Mouse (Mus musculus): Measurements from ENCODE around the gene Btbd6.
A peak's percentile ranks its signal among the peaks of the same experiment; 100 is the strongest.

Btbd6 gene

DNA sequence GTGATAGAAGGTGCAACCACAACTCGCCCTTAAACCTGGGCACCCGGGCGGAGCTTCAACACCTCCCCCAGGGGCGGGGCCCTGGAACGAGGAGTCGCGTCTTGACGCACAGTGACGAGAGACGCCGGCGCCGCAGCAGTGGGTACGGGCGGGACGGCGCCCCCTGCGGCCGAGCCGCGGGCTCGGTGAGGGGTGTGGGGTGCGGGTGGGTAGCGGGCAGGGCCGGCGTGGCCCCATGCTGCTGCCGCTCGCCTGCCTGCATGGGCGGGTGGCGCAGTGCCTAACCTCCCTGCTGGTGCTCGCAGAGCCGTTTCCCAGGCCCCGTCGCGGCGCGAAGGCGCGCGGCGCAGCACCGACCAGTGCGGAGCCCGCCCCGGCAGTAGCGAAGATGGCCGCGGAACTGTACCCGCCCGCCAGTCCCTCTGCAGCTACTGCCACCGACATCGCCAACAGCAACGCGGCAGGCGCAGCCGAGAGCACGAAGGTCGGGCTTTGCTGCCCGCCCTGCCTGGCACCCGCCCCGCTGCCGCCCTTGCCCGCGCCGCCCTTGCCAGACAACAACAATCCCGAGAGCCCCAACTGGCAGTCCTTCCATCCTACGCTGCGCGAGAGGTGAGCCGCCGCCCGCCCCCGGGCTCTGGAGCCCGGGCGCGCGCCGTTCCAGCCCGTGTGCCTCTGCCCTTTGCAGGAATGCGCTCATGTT is at the start of gene Btbd6:
TSS of gene Btbd6 (plus strand) at position 112 of the 703 bp plus-strand sequence.
- peak; percentile 95 for DNase-seq

DNA sequence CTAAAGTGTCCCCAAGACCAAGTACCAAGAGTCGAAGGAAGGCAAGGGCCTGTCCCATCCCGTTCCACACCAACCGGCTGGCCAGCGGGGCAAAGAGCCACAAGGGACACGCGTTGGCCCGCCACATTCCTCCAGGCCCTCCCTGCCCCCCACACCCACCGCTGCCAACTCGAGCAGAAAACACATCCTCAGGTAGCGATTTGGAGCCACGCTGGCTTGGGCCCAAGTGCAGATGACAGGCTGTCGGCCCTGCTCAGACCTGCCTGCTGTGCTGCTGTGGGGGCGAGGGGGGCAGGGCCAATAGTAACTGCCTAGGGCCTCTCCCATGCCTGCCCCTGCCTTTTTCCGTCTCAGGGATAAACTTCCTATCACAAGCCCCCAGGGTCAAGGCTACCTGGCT is 49.0 kb upstream of the Btbd6 start:
- DNase-seq = no peak

DNA sequence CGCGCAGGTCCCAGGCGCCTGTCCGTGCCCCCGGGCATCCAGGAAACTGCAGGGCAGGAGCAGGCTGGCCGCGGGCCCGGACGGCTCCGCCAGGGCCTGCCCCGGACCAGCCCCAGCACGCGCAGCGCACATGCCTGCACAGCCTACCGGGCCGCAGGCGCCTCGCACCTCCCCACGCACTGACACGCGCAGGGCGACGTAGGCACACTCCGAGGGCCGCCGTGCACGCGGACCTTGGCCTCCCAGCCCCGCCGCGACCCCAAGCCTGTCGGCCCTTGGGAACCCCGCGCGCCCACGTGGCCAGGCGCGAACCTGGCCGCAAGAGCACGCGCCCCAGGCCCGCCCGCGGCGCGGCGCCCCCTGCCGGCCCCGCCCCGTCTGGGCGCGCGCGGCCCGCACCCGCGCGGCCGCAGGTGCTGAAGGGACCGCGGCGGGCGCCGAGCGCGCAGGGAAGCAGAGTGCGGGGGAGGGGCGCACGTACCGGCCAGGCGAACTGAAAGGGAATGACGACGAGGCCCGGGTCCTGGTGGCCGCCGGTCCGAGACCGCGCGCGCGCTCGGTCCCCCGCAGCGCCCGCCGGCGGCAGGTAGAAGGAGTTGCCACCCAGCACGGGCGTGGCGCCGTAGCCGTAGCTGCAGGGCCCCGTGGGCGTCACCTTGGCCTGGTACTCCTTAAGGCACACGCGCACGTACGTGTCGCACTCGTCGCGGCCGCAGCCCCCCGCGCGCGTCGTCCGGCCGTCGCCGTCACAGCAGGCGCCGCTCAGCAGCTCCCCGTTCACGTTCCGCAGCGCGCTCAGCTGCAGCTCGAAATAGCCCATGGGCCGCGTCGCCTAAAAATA is 47.7 kb upstream of the Btbd6 start:
- peak; percentile 51 for DNase-seq

DNA sequence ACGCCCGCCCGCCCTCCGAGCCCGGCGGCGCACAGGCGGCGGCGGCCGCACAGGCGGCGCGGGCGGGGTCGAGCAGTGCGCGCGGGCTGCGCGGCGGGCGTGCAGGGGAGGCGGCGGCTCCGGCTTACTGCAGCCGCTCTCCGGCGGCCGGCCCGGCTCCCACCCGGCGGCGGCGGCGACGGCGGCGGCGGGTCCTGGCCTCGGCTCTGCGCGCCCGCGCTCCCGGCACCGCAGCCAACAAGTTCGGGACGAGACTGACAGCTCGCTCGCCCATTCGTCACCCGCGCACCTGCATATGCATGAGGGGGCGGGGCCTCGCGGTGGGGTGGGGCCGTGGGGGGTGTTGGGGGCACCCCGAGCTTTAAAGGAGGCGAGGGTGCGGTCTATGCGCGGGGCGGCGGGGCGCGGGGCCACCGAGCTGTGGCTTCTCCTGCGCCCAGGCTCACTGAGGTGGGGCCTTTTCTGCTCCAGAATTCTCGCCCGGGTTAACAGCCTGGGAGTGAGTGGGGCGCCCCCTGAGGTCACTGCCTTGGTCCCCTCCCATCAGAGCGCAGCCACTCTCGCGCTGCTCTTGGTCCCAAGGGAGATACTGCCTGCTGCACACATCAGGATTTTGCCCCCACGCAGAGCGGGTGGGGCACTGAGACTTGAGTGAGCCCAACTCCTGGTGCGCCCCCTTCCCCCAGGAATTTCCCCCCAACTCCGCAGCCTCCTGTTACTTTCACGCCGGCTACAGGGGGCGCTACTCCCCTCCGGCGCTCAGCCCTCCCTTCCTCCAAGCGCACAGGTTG is 46.5 kb upstream of the Btbd6 start, which contains the start of gene Jag2:
TSS of gene Jag2 (minus strand) at position 215 of the 791 bp plus-strand sequence.
- DNase-seq = peak; percentile 64

DNA sequence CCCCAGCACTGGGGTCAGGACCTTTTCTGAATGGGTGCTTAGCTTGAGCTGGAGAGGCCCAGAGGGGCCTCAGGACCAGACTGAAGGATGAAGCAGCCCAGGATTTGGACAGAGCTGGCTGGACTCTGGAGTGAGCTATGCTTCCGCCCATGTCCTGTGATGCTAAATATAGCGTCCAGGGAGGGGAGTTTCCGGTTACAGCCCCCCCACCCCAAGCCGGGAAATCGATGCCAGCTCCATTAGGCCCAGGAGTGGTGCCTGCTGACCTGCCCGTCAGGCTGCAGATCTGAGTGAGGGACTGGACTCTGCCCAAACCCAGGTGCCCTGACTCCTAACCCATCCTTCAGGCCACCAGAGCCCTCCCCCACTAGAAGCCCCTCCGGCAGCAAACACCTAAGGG is 43.6 kb upstream of the Btbd6 start:
- no peak for DNase-seq

DNA sequence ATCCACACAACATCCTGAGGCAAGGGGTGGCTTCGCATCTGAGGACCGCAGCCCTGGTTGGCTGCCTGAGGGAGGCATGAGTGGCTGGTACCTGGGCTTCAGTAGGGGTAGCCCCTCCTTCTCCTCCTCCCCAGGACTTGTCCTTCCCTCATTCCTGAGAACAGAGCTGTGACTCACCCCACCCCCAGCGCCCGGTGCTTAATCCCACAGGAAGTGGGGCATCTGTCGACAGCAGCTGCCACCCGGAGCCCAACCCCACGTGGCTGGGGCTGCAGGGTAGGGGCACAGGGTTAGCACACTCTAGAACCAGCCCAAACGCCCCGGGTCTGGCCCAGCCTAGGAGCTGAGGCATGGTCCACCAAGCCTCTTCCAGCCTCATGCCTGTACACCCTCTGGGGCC is 38.4 kb upstream of the Btbd6 start:
- DNase-seq = no peak

DNA sequence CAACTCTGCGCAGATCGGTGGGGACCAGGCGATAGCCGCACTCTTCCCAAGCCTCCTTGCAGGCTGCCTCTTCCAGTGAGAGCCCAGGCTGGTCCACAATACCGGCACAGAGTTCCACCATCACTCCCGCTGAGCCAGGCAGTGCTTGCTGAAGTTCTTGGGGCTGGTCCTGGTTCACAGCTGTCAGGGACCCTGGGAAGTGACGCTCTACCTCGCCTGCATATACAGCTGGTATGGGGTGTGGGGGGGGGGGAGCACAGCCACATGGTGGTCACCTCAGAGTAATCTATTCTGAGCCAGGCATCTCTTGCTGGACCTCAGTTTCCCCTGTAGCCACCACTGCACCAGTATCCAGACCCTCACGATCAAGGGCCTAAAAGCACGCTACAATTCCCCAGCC is 37.9 kb upstream of the Btbd6 start:
- no peak for DNase-seq

DNA sequence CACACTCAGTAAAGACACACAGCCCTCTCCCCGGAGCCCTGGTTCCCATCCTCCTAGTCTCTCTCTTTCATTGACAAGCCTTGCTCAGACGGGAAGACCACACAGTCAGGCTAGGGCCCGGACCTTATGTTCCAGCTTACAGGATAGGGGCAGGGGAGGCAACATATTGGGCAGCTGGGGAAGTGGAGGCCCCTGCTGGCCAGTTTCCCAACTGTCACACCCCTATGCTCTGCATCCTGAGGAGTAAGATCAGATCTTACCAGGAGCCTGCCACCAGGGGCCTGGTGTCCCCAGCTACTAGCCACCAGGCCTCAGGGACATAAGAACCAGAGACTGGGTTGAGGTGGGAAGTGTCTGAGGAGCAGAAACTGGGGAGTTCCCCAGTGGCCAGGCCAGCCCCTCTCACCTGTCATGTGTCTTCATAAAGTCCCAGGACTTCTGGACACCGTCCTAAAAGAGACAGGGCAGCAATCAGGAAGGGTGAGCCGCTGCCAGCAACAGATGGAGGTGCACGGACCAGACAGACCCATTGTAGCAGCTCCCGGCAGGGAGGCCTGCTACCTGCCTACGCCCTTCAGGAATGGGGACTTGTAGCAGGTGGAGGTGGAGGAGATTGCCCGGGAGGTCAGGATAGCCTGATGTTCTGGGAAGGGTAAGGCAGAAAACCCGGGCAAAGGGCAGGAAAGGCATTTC is 37.3 kb upstream of the Btbd6 start:
- peak; percentile 63 for DNase-seq

DNA sequence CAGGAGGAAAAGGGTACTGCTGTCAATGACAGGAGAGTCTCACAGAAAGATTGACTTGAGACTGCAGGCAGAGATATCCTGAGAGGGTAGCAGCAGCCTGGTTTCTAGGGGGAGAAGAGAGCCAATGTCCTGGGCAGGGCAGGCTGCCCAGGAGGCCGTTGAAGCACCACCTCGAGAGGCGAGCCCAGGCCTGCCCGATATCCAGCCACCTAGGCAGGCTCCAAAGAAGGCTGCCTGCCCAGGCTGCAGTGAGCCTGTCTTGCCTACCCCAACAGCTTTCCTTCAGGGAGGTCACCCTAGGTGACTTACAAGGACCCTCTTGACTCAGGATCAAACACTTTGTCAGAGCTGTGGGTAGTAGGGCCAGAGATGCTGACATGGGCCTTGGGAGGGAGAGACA is 36.0 kb upstream of the Btbd6 start:
- DNase-seq = no peak

DNA sequence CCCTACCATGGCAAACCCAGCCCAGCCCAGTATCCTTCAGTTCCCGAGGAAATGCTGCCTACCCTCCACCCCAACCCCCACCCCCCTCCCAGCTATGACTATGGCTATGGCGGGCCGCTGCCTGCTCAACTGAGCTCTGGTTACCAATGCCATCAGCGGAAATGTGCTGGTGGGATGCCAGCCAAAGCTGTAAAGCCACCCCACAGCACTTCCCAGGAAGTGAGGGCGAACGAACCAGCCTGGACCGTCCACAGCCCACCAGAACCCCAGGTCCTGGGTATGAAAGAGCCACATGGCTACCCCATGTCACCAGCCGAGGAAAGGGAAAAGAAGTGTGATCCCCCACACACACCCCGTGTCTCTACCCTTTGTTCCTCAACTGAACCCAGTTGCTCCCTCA is 35.6 kb upstream of the Btbd6 start:
- no peak for DNase-seq

DNA sequence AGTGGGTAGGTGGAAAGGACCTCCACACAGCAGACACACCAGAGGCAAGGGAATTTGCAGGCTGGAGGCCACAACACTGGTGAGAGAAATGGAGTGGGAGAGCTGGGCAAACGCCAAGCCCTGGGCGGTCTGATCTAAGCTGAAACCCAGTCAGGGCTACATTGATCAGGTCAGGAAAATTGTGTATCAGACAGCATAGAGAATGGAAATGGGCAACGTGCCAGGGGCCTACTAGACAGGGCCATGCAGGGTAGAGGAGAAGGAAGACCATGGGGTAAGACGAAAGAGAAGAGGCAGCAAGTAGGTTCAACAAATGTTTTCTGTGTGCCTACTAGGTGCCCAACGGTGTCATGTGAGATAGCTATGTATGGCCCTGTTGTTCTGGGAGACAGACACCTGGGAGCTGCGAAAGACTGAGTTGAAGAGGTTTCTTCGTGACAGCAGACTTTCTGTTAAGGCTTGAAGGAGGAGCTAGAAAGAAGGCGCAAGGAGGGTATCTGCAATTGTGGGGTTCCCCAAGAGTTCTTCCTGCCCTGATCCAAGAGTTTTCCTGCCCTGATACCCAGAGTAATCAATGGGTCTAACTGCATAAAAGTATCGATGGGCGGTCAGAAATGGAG is 35.0 kb upstream of the Btbd6 start:
- peak; percentile 68 for DNase-seq

DNA sequence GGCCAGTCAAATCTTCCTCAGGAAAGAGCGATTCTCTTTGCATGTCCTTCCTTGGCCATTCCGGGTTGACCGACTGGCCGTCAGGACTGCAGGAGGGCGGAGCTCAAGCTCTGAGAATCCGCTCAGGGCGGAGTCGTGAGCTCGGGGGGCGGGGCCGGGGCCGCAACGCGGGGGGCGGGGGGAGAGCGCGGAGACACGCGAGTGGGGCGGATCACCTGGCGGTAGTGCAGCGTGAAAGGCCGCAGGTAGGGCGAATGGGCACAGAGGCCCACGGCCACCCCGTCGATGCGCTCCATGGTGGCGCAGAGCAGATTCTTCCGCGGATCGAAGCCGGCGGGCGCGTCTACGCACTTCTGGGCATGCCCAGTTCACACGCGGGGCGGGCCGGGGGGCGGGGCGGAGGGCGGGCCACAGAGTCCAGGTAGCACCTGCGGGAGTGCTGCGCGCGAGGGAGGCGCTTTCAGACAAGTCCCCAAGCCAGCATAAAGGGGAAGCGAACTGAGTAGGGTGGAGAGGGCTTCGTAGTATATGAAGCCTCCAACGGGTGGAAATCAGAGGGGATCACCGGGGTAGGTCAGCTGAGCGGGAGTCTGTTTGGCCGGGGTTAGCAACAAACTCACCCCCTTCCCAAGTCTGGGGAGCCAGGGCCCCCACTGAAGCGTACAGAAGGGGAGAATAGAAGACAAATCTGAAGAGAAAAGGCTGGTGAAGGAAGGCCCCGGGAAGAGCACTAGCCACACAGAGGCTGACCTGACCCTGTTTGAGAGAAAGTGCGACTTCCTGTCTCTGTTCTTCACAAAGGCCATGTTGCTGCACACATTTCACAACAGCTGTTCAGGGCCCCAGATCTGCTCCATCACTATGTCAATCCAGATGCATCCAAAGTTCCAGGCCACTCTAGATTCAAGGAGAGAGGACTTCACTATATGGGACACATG is 34.2 kb upstream of the Btbd6 start, which contains the start of gene Nudt14:
TSS of gene Nudt14 (minus strand) at position 349 of the 938 bp plus-strand sequence.
- DNase-seq = peak; percentile 91

DNA sequence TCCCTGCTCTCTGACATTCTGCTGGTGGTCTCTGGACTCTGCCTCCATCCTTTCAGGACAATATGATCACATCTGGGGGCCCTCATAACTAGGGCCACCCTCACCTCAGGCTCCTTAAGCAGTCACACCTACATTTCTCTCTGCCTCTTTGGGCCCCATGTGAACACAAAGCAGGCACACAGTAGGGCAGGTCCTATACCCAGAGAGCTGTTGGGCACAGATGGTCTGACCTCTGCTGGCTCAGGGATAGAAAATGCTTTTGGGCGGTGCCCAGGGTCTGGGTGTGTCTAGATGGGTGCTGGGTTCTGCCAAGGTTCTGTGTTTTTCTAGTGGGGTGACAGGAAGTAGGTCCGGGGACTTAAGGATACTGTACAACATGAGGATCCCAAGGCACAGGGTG is 32.6 kb upstream of the Btbd6 start:
- DNase-seq = no peak

DNA sequence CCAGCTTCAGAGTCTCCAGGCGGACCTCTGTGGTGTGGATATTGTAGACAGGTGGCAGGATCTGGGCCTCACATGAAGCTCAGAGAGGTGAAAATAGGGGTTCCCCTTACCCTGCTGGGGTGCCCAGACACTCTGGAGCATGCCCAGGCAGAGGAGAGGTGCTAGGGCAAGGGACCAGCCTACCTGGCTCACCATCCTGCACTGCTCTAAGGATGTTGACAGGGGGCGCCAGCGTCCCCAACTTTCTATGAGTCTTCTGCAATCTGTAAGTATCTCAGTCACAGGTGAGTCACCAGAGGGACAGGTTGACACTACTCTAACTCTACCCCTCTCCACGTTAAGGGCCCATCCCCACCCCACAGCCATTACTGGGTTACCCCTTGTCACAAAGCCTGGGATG is 29.0 kb upstream of the Btbd6 start:
- DNase-seq = no peak

DNA sequence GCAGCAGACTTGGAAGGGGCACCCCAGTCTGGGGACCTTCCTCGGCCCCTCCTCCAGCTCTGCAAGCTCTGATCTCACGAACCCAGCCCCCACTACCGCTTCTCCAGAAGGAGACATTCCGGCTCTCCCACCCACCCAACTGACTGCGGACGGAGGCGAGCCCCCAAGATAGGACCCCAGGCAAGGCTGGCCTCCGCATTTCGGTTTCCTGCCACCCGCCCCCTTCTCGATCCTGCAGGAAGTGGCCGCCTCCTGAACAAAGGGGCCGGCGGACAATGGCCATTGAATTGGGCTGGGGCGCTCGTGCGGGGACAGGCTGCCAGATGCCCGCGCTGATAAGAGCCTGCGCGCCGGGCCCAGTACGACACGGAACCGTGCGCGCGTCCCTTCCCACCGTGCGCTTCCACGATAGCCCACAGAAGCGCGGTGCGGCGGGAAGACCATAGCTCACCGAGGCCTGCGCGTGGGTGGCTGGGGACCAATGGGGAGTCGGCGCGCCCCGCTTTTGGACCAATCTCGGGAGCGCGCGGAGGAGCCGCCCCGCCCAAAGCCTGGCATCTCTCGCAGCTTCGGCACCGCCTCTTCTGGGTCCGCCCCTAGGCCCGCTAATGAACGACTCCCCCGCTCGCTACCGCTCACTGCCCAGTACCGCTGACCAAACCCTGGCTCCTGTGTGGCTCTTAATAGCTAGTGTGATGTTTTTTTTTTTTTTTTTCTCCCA is 26.1 kb upstream of the Btbd6 start:
- DNase-seq = peak; percentile 93

DNA sequence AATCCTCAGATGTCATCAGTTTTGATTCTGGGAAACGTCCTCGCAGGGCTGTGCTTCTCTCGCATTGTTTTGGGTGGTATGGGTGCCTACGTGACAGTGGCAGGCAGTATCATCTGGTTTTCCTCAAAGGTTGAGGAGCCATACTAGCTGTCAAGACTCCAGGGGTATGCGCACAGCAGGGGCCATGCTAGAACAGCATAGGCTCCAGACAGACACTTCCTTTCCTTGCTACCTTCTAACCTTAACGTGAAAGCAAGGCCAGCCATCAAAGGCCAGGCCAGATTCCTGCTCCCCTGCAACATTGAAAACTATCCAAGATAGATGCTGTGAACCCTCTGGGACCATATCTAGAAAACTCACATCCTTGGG is 25.5 kb upstream of the Btbd6 start:
- no peak for DNase-seq

DNA sequence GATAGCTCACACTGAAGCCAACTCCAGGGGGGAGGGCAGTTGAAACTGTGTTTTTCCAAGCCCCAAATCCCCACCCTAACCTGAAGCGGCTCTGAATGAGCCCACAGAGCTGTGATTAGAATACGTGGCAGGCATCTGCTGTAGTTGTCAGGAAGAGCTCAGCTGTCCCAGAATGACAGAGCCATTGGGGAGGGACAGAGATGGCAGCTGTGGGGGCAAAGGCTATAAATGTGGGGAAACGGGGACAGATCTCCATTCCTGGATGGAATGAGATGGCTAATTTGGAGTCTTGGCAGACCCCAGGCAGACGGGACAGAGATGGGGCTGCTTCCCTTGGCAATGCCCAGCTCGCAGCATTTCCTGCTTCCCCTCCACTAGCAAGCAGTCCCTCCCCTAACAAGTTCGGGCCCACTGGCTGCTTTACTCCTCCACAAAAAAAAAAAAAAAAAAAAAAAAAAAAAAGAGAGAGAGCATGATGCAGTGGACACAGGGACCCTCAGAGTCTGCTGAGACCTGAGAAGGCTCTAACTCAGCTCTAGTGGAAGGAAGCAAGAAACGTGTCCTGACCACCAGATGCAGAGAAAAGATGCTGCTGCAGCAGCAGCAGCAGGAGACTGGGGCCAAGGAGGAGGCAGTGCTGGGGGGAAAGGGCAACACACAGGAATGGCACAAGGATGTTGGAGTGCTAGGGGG is 25.0 kb upstream of the Btbd6 start:
- no peak for DNase-seq

DNA sequence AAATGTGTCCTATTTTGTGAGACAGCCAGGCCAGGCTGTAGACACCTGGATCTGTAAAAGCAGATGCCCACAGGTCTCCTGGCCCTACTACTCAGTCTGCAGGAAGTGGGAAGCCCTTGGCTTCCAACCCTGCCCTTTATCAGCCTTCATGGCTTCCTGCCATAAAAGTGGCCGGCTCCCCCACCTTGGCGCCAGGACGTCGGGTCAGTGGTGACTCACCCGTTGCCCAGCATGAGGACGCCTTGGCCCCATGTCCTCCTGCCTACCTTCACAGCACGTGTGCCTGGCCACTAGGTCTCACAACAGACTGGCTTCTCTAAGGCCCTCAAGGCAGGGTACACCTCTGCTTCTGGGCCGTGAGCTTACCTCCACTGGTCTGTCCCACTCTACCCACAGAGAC is 23.8 kb upstream of the Btbd6 start:
- peak; percentile 71 for DNase-seq

DNA sequence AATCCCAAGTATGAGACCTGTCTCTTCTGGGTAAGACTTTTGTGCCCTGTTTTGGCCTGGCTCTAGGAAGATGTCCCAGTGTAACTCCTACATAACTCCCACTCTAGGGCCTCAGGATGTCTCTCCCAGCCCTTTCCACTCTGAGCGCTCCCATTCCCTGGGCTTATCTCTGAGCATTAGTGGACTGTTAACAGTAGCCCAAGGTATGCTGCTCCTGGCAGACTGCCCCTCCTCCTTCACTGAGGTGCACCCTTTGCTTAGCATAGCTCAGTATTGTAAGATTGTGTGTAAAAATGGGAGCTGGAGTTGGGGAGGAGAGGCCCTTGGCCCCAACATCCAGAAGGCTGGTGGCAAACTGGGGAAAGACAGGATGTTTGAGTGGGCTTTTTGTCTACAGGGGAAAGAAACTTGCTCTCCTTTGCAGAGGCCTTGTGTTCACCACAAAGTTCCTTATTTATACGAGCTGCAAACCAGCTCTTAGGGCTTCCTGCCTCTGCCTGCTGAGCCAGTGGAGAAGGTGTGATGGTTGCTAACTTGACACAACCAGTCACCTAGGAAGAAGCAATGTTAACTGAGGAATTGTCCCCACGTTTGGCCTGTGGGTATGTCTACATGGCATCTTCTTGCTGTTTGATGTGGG is 23.2 kb upstream of the Btbd6 start:
- DNase-seq = no peak
